Mouse (Mus musculus): Measurements from ENCODE around the gene Cyp19a1. TPM values are rescaled to one million over a fixed set of nuclear protein-coding genes. Genes with fewer than 3 reads are reported as not detected.

The Cyp19a1 gene
- polyA plus RNA-seq, 1 experiment from 2014 or later: not detected

GRCm38 (mm10) chr9:54153679-54154078 lies 114.2 kb downstream of the Cyp19a1 start:
- DNase-seq (ENCODE audit: low spot score) (no peak), ATAC-seq (no peak)
- H3K27ac ChIP-seq (ENCODE audit: low read length): no peak overlapping the region
- no peak overlapping the region for H3K4me2 ChIP-seq (replicated peaks; ENCODE audit: low read depth, low read length)
- H3K36me3 ChIP-seq (ENCODE audit: insufficient read depth, low read length): no peaks in the 10 kb centered on the region
- H3K9ac ChIP-seq (replicated peaks; ENCODE audit: low read depth): no peak overlapping the region
- TF ChIP-seq EP300 (IDR thresholded peaks at IDR 0.05) (no peak), CTCF (IDR thresholded peaks at IDR 0.05) (no peak)
- WGBS: 77% methylated on average over 5 of the region's 5 CpGs
- H3K27me3 ChIP-seq (replicated peaks; ENCODE audit: insufficient read depth, low read length): no peaks in the 10 kb centered on the region
- no peak overlapping the region for H3K4me3 ChIP-seq (ENCODE audit: low read depth, low read length)
- H3K4me1 ChIP-seq (ENCODE audit: insufficient read depth, low read depth, low read length): no peaks in the 10 kb centered on the region
- H3K9me3 ChIP-seq (ENCODE audit: low read length): no peaks in the 10 kb centered on the region

GRCm38 (mm10) chr9:54139191-54139590 lies 128.7 kb downstream of the Cyp19a1 start:
- TF ChIP-seq EP300 (IDR thresholded peaks at IDR 0.05): no peak
- no peak for TF ChIP-seq CTCF (IDR thresholded peaks at IDR 0.05)
- 72% methylated on average over 1 of the region's 1 CpGs for WGBS

More at GRCm38 (mm10) chr9:54139191-54139590, 128.7 kb downstream of the Cyp19a1 start:
- DNase-seq (ENCODE audit: low spot score) (no peak), ATAC-seq (no peak)
- H3K4me3 ChIP-seq (ENCODE audit: low read depth, low read length): no peak overlapping the region
- no peak overlapping the region for H3K4me2 ChIP-seq (replicated peaks; ENCODE audit: low read depth, low read length)
- no peaks in the 10 kb centered on the region for H3K4me1 ChIP-seq (ENCODE audit: insufficient read depth, low read depth, low read length)
- no peaks in the 10 kb centered on the region for H3K9me3 ChIP-seq (ENCODE audit: low read length)
- H3K27me3 ChIP-seq (replicated peaks; ENCODE audit: insufficient read depth, low read length): no peaks in the 10 kb centered on the region
- no peaks in the 10 kb centered on the region for H3K36me3 ChIP-seq (ENCODE audit: insufficient read depth, low read length)
- H3K27ac ChIP-seq (ENCODE audit: low read length): no peak overlapping the region
- H3K9ac ChIP-seq (replicated peaks; ENCODE audit: low read depth): no peak overlapping the region

Other genes starting within 250 kb of the Cyp19a1 start
- gene Tnfaip8l3, start 199.7 kb downstream of the Cyp19a1 start, polyA plus RNA-seq (2015; fragmentation: Nextera tagmentation; extraction: Ambion mirVana): 1.3 and 1.7 TPM in 2 replicates
- gene Gldn, start 18.4 kb upstream of the Cyp19a1 start, polyA plus RNA-seq (2015; fragmentation: Nextera tagmentation; extraction: Ambion mirVana): not detected in 2 replicates
- 4.8 and 5.1 TPM in 2 replicates for gene Dmxl2, start 233.5 kb upstream of the Cyp19a1 start, polyA plus RNA-seq (2015; fragmentation: Nextera tagmentation; extraction: Ambion mirVana)